Mouse (Mus musculus): ENCODE data around the gene Rhox4d.
"Not testable (repeated sequence)": the region's sequence is repeated elsewhere in the genome, so short reads cannot be mapped to it uniquely, and the experiment has no call there.

The Rhox4d gene

GRCm38 (mm10) chrX:37514059-37514458, at the start of gene Rhox4d:
Gene Rhox4d (plus strand): TSS chrX:37514359.
- DNase-seq (ENCODE audit: low spot score in 2 of 2) = not testable (repeated sequence)

GRCm38 (mm10) chrX:37480037-37480436, 34.1 kb upstream of the Rhox4d start, which contains the start of gene Rhox4c:
Gene Rhox4c (plus strand): TSS chrX:37480337.
- DNase-seq (ENCODE audit: low spot score in 2 of 2) = not testable (repeated sequence)

GRCm38 (mm10) chrX:37530152-37530551, 16.0 kb downstream of the Rhox4d start, which contains the start of gene Rhox2e:
Gene Rhox2e (plus strand): TSS chrX:37530452.
- not testable (repeated sequence) for DNase-seq (ENCODE audit: low spot score in 2 of 2)

GRCm38 (mm10) chrX:37541719-37542118, 27.6 kb downstream of the Rhox4d start, which contains the start of gene Rhox3e:
Gene Rhox3e (plus strand): TSS chrX:37542019.
- DNase-seq (ENCODE audit: low spot score in 2 of 2) = not testable (repeated sequence)

GRCm38 (mm10) chrX:37557112-37557511, 43.0 kb downstream of the Rhox4d start, which contains the start of gene Rhox4e:
Gene Rhox4e (plus strand): TSS chrX:37557412.
- DNase-seq (ENCODE audit: low spot score in 2 of 2) = not testable (repeated sequence)

Measured in frontal cortex, postnatal 14 days (tissue).